In the genomic region with DNA sequence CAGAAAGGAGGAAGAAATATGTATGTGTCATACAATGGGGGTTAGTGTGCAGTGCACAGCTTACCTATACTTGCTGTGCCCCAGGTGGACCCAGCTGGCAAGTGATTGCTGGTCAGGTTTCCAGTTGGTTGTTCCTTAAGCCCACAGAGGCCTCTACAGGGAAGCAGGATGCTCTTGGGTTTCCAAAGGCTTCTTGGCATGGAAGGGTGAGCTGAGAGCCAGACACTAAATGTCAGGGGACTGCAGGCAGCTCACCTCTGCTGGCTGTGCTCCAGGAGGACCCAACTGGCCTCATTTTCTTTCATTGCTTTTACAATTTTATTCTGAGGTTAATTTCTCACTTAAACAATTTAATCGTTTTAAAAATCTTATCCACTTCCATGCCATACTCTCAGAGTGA, we compare ENCODE assay signal across 11 mouse cellular contexts.
"Had no signal": no experiment of that assay in that cellular context is flagged by ENCODE, and none has a peak within 500 bp of the region (broad histone marks: within the 10 kb centered on the region; RNA-seq: fewer than 3 reads in every experiment).

No protein-coding gene starts in this region.

- H3K27ac ChIP-seq: kidney, postnatal 0 days; left cerebral cortex, adult 2 months; limb, embryonic 12.5 days; liver, embryonic 13.5 days; lung, embryonic 15.5 days; midbrain, embryonic 13.5 days; stomach, embryonic 15.5 days had no signal

- H3K4me3 ChIP-seq: left cerebral cortex, adult 2 months; limb, embryonic 12.5 days; liver, embryonic 13.5 days; lung, embryonic 15.5 days; midbrain, embryonic 13.5 days; stomach, embryonic 15.5 days had no signal

- H3K9ac ChIP-seq: limb, embryonic 12.5 days; liver, embryonic 13.5 days; liver, postnatal 0 days; lung, embryonic 15.5 days; midbrain, embryonic 13.5 days; stomach, embryonic 15.5 days had no signal

- DNase-seq: liver; liver, embryonic 13.5 days; liver, postnatal 0 days; right cerebral cortex, postnatal 14 days; thymus, postnatal 36 days had no signal

- H3K4me2 ChIP-seq: limb, embryonic 12.5 days; liver, embryonic 13.5 days; lung, embryonic 15.5 days; midbrain, embryonic 13.5 days; stomach, embryonic 15.5 days had no signal

- H3K9me3 ChIP-seq: limb, embryonic 12.5 days; liver, embryonic 13.5 days; lung, embryonic 15.5 days; midbrain, embryonic 13.5 days; stomach, embryonic 15.5 days had no signal

- H3K4me1 ChIP-seq: limb, embryonic 12.5 days; liver, embryonic 13.5 days; lung, embryonic 15.5 days; midbrain, embryonic 13.5 days; stomach, embryonic 15.5 days had no signal

- ATAC-seq: liver, postnatal 0 days; midbrain, embryonic 13.5 days had no signal

- H3K36me3 ChIP-seq: limb, embryonic 12.5 days; liver, embryonic 13.5 days; lung, embryonic 15.5 days; midbrain, embryonic 13.5 days; stomach, embryonic 15.5 days had no signal

- H3K27me3 ChIP-seq: limb, embryonic 12.5 days; liver, embryonic 13.5 days; lung, embryonic 15.5 days; midbrain, embryonic 13.5 days; stomach, embryonic 15.5 days had no signal
